Mouse (Mus musculus): ENCODE data around the gene E130309D02Rik. TPM values are rescaled to one million over a fixed set of nuclear protein-coding genes. Genes with fewer than 3 reads are reported as not detected.

E130309D02Rik gene
- polyA plus RNA-seq, 1 experiment, result not detected

DNA sequence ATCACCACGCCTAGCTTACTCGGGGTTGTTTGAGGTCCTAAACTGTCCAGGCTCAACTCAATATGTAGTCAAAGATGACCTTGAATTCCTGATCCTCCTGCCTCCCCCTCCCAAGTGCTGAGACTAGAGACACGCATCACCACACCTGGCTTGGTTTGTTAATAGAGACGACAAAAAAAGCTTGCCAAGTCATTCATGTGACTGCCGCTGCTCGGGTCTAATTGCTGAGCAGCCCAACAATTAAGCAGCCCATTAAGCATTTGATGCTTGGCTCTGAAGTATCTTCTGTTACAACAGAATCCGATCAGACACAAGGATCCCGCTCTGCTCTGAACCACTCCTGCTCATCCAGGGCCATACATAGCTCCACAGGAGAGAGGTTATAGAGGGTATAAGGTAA is 31.2 kb upstream of the E130309D02Rik start:
- Histone ChIP-seq H3K27ac (ENCODE audit: insufficient read depth, low read depth, low read length) (peak overlapping the region; percentile 2; the same call in 1 of the 2 replicates), H3K4me1 (ENCODE audit: control insufficient read depth, insufficient read depth, low read length) (peaks cover 7% of the 10 kb centered on the region), H3K4me3 (ENCODE audit: insufficient read depth, low read depth, low read length) (no peak overlapping the region)
- 16% methylated on average over 8 of the region's 8 CpGs for WGBS
- TF ChIP-seq POLR2A (IDR thresholded peaks at IDR 0.05; ENCODE audit: insufficient read depth, low read depth, low read length) (no peak), CTCF (IDR thresholded peaks at IDR 0.05; ENCODE audit: insufficient read depth, low read depth, low read length) (no peak)

GRCm38 (mm10) chr5:143339603-143340002 is 24.4 kb upstream of the E130309D02Rik start:
- WGBS, result 54% methylated on average over 6 of the region's 6 CpGs
- Histone ChIP-seq H3K4me3 (ENCODE audit: insufficient read depth, low read depth, low read length) (no peak overlapping the region), H3K4me1 (ENCODE audit: control insufficient read depth, insufficient read depth, low read length) (no peaks in the 10 kb centered on the region), H3K27ac (ENCODE audit: insufficient read depth, low read depth, low read length) (no peak overlapping the region)
- TF ChIP-seq POLR2A (IDR thresholded peaks at IDR 0.05; ENCODE audit: insufficient read depth, low read depth, low read length) (no peak), CTCF (IDR thresholded peaks at IDR 0.05; ENCODE audit: insufficient read depth, low read depth, low read length) (no peak)

DNA sequence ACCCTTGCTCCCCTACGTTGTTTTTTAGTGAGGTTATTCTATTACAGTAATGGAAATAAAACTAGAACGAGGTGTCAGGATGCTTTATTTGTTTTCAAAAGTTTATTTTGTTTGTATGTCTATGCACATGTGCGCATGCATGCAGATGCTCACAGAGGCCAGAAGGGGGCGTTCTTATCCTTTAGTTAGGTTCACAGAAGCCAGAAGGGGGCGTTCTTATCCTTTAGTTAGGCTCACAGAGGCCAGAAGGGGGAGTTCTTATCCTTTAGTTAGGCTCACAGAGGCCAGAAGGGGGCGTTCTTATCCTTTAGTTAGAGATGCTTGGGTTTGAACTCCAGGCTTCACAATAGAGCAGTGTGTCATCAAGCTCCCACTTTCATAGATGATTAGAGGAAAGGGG is 21.4 kb upstream of the E130309D02Rik start:
- 67% methylated on average over 6 of the region's 6 CpGs for WGBS
- TF ChIP-seq POLR2A (IDR thresholded peaks at IDR 0.05; ENCODE audit: insufficient read depth, low read depth, low read length) (no peak), CTCF (IDR thresholded peaks at IDR 0.05; ENCODE audit: insufficient read depth, low read depth, low read length) (no peak)
- H3K4me1 ChIP-seq (ENCODE audit: control insufficient read depth, insufficient read depth, low read length), result no peaks in the 10 kb centered on the region
- H3K27ac ChIP-seq (ENCODE audit: insufficient read depth, low read depth, low read length), result no peak overlapping the region
- H3K4me3 ChIP-seq (ENCODE audit: insufficient read depth, low read depth, low read length), result no peak overlapping the region

GRCm38 (mm10) chr5:143335089-143335460 is 19.9 kb upstream of the E130309D02Rik start:
- H3K4me1 ChIP-seq (ENCODE audit: control insufficient read depth, insufficient read depth, low read length), result no peaks in the 10 kb centered on the region; the same call in 1 of the 2 replicates
- H3K4me3 ChIP-seq (ENCODE audit: insufficient read depth, low read depth, low read length), result no peak overlapping the region
- WGBS, result 73% methylated on average over 7 of the region's 7 CpGs
- H3K27ac ChIP-seq (ENCODE audit: insufficient read depth, low read depth, low read length), result no peak overlapping the region
- TF ChIP-seq POLR2A (IDR thresholded peaks at IDR 0.05; ENCODE audit: insufficient read depth, low read depth, low read length) (no peak), CTCF (IDR thresholded peaks at IDR 0.05; ENCODE audit: insufficient read depth, low read depth, low read length) (no peak)

- H3K27ac ChIP-seq (ENCODE audit: insufficient read depth, low read depth, low read length), result no peak overlapping the region
Observed at GRCm38 (mm10) chr5:143334418-143335088, 19.4 kb upstream of the E130309D02Rik start.

DNA sequence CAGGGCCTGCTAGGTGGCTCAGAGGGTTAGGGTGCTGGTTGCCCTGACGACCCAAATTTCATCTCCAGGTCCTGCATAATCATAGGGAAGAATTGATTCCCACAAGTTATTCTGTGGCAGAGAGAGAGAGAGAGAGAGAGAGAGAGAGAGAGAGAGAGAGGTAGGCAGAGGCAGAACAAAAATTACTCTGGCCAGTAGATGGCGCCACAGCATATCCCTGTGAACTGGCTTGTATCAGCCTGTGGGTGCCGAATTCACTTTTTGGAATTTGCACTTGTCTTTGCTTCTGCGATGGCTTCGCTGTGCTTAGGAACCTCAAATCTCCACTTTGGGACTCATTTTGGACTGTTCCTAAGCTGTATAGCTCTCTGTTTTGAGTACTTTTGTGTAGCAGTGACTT is 18.7 kb upstream of the E130309D02Rik start:
- Histone ChIP-seq H3K4me3 (ENCODE audit: insufficient read depth, low read depth, low read length) (no peak overlapping the region), H3K4me1 (ENCODE audit: control insufficient read depth, insufficient read depth, low read length) (no peaks in the 10 kb centered on the region; the same call in 1 of the 2 replicates), H3K27ac (ENCODE audit: insufficient read depth, low read depth, low read length) (no peak overlapping the region)
- TF ChIP-seq CTCF (IDR thresholded peaks at IDR 0.05; ENCODE audit: insufficient read depth, low read depth, low read length), result no peak
- TF ChIP-seq POLR2A (IDR thresholded peaks at IDR 0.05; ENCODE audit: insufficient read depth, low read depth, low read length), result no peak
- WGBS, result under 1% methylated on average over 5 of the region's 5 CpGs

More at GRCm38 (mm10) chr5:143334418-143335088, 19.4 kb upstream of the E130309D02Rik start:
- no peak overlapping the region for H3K4me3 ChIP-seq (ENCODE audit: insufficient read depth, low read depth, low read length)
- 52% methylated on average over 14 of the region's 14 CpGs for WGBS
- no peaks in the 10 kb centered on the region; the same call in 1 of the 2 replicates for H3K4me1 ChIP-seq (ENCODE audit: control insufficient read depth, insufficient read depth, low read length)
- TF ChIP-seq CTCF (IDR thresholded peaks at IDR 0.05; ENCODE audit: insufficient read depth, low read depth, low read length) (no peak), POLR2A (IDR thresholded peaks at IDR 0.05; ENCODE audit: insufficient read depth, low read depth, low read length) (no peak)

- 1% methylated on average over 57 of the region's 57 CpGs for WGBS
- peak within 1 kb of the TSS; percentile 96 for H3K4me3 ChIP-seq (ENCODE audit: insufficient read depth, low read depth, low read length)
Observed at GRCm38 (mm10) chr5:143328690-143329495, 13.7 kb upstream of the E130309D02Rik start, which contains the start of gene Zdhhc4. Zdhhc4 (minus strand) TSS chr5:143329256.

DNA sequence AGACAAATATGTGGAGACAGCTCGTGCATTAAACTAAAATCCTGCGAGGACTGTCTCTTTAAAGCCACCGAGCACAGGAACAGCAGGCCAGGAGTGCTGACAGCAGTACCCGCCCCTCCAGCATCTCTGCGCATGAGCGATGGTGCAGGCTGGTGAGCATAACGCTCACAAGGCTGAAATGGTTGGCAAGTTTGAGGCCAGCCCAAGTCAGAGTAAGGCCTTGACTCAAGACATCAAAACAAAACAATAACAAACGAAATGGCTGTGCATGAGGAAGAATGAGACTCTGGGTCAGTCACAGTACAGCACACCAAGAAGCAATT is 2.1 kb upstream of the E130309D02Rik start:
- Histone ChIP-seq H3K4me3 (ENCODE audit: insufficient read depth, low read depth, low read length) (no peak overlapping the region), H3K4me1 (ENCODE audit: control insufficient read depth, insufficient read depth, low read length) (peaks cover 10% of the 10 kb centered on the region), H3K27ac (ENCODE audit: insufficient read depth, low read depth, low read length) (no peak overlapping the region)
- TF ChIP-seq CTCF (IDR thresholded peaks at IDR 0.05; ENCODE audit: insufficient read depth, low read depth, low read length) (no peak), POLR2A (IDR thresholded peaks at IDR 0.05; ENCODE audit: insufficient read depth, low read depth, low read length) (no peak)
- WGBS, result 78% methylated on average over 8 of the region's 8 CpGs

More at GRCm38 (mm10) chr5:143328690-143329495, 13.7 kb upstream of the E130309D02Rik start, which contains the start of gene Zdhhc4:
- Histone ChIP-seq H3K4me1 (ENCODE audit: control insufficient read depth, insufficient read depth, low read length) (peaks cover 6% of the 10 kb centered on the region), H3K27ac (ENCODE audit: insufficient read depth, low read depth, low read length) (peak within 1 kb of the TSS; percentile 68; the same call in 1 of the 2 replicates)
- no peak for TF ChIP-seq CTCF (IDR thresholded peaks at IDR 0.05; ENCODE audit: insufficient read depth, low read depth, low read length)
- TF ChIP-seq POLR2A (IDR thresholded peaks at IDR 0.05; ENCODE audit: insufficient read depth, low read depth, low read length), result peak; percentile 74
